Mouse (Mus musculus) bone marrow, adult 2 months (tissue): ENCODE measurements around the gene Slc38a4.

Experiments
- CTCF ChIP-seq: fragments of 200-500 bp; IDR thresholded peaks from 2 replicates; pipeline ENCODE4 v1.5.1; 2011; ENCODE audit warnings: low read length, control low read depth; ENCODE audit not compliant: control insufficient read depth, insufficient read depth
- POLR2A ChIP-seq: fragments of 200-500 bp; IDR thresholded peaks from 2 replicates; pipeline ENCODE4 v1.6.1; 2011; ENCODE audit warnings: low read depth, mild to moderate bottlenecking, control low read depth, low read length, borderline replicate concordance; ENCODE audit not compliant: control insufficient read depth

DNA sequence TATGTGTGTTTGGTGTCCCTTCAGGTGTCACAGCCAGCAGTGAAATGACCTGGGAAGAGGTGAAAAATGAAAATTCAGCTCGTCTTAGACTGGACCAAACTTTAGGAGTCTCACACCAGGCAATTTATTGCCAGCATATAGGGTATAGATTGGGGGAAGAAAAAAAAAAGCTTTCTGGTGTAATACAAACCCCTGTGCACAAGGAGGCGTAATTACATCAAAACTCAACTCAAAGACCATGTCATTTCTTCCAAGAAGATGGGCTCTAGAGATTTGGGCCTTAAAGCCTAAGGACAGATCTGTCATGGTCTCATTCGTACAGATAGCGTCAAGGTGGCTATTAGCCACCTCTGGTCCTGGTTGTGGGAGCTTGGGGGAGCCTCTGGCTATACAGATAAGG is 86.0 kb downstream of the Slc38a4 start:
- TF ChIP-seq CTCF: no peak
- no peak for TF ChIP-seq POLR2A
